Mouse (Mus musculus) adrenal gland, postnatal 25 days (tissue): ENCODE results near the gene Tdrd7. TPM values are rescaled to one million over a fixed set of nuclear protein-coding genes. Genes with fewer than 3 reads are reported as not detected.

Source experiments
- DNase-seq: peaks from one replicate; pipeline ENCODE4 v3.0.0; 2021; ENCODE audit warnings: mixed read lengths
- long read RNA-seq: library from polyadenylated mRNA; stranded (forward); transcript quantifications from one replicate; pipeline ENCODE4 v2.0.0, GENCODE M21; 2021
- total RNA-seq: library from RNA; stranded (reverse); gene quantifications from 2 replicates; pipeline ENCODE4 v1.2.3, GENCODE M21; 2021

Gene Tdrd7
- 24.9 and 31.2 TPM in 2 replicates for total RNA-seq
- long read RNA-seq, transcript Tdrd7-201 (17 exons, 3,716 nt) = major isoform, 46 of 57 reads
- long read RNA-seq, partial matches to known transcripts = 6 of 57 reads
- long read RNA-seq, other reads (novel, unspliced or antisense) = 5 of 57 reads

- no peak for DNase-seq
Measured at GRCm38 (mm10) chr4:45964771-45965439, at the start of gene Tdrd7. Gene Tdrd7, plus strand, starts transcription at chr4:45965334.

- no peak for DNase-seq
Measured at GRCm38 (mm10) chr4:45917091-45917490, 48.0 kb upstream of the Tdrd7 start.

GRCm38 (mm10) chr4:45921663-45922435 is 43.3 kb upstream of the Tdrd7 start:
- no peak for DNase-seq

GRCm38 (mm10) chr4:45924011-45924410 is 41.1 kb upstream of the Tdrd7 start:
- DNase-seq = peak; percentile 33

DNA sequence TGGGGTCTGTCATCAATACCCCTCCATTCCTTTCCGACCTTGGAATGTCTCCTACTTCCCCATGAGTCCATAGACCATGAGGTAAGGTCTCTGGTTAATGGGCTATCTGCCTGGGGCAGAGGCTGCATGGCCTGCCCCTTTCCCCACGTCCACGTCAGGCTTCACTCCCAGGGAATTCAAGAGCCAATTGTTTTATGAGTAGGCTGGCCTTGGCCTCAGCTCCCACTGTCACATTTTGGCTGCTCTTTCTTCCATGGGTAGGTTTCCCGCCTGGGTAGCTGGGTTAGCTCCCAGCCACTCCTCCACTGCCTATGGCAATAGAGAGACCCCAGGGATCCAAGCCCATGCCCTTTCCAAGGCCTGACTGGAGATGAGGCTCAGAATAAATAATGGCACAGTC is 36.6 kb upstream of the Tdrd7 start:
- DNase-seq = peak; percentile 27

GRCm38 (mm10) chr4:45941628-45942044 is 23.5 kb upstream of the Tdrd7 start:
- DNase-seq = peak; percentile 61

- no peak for DNase-seq
Measured at GRCm38 (mm10) chr4:45947729-45948128, 17.4 kb upstream of the Tdrd7 start.

DNA sequence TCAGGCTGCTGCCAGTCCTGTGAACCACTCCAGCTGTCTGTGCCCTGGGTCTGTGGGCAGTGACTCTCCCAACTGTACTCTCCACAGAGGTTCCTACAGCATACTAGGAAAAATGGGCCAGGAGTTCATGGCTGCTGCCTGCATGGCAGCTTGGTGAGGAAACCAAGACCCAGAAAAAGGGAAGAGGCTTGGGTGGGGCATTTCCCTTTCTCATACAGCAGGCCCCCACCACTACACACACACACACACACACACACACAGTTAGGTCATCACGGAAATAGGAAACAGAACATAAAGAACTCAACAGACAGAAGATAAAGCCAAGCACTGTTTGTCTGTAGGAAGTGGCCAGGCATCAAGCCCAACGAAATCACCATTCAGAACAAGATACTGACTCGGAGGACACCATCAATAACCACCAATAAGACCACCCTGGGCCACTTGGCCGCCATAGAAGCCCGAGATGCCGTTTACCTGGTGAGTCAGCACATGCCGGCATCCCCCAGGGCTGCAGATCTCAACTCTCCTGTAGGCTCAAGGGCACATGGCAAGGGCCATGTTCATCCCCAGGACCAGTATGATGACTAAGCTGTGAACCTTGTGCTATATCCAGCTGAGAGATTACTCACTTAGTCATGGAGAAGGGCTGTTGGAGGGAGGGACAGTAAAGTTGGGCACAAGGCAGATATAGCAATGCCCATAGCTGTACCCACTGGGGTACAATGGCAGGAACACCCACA is 15.9 kb upstream of the Tdrd7 start:
- DNase-seq = peak; percentile 42

GRCm38 (mm10) chr4:45951830-45952229 is 13.3 kb upstream of the Tdrd7 start:
- no peak for DNase-seq

DNA sequence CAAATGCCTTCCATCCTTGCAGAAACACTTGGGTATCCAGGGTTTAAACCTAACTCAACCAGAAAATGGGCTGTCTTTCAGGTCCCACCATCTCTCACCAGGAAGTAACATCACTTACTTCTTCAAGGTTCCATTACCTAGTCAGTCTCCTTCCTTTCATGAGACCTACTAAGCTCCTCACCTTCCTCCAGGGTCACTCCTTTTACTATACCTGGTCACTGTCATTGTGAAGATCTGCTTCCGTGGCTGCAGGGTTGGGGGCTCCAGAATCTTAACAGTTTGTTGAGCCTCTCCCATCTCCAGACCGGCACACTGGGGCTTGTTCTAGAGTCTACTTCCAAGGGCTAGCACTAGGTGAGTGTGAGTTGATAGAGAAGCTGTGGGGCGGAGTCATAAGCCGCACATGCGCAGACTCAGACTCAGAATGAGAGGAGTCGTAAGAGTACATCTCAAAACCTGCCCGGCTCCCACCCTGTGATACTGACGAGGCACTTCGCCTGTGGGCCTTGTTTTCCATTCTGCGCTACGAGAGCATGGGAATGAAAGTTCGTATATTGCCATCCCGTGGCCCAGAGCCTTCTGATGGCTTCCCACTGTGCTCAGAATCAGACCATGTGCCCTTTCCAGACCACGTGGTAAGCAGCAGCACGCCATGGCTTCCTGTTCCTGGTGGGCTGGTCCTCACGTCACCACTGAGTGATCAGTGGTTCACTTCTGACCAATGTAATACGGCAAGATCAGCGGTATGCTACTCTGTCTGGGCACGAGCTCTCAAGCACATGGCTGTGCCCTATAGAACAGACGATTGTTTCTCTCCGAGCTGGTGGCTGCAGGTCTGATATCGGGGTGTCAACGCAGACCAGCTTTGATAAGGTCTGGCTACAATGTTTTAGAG is 11.9 kb upstream of the Tdrd7 start:
- no peak for DNase-seq

DNA sequence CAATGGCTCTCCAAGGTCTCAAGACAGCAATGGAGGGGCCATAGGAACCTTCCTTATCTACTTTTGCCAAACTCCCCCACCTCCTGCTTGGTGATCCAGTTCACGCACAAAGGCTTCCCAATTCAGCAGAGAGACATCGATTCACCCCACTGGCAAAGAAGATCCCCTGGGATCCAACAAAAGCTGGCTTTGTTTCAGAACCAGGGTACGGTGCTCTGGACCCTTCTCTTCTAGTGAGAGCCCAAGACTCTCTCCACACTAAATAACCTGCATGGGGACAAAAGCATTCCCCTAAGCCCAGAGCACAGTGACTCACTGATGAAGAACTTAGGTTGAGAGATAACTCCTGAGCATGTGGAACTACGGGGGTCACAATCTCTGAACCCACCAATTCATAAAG is 9.9 kb upstream of the Tdrd7 start:
- no peak for DNase-seq

GRCm38 (mm10) chr4:45956131-45956530 is 9.0 kb upstream of the Tdrd7 start:
- DNase-seq = no peak

GRCm38 (mm10) chr4:45956706-45957105 is 8.4 kb upstream of the Tdrd7 start:
- DNase-seq = no peak

DNA sequence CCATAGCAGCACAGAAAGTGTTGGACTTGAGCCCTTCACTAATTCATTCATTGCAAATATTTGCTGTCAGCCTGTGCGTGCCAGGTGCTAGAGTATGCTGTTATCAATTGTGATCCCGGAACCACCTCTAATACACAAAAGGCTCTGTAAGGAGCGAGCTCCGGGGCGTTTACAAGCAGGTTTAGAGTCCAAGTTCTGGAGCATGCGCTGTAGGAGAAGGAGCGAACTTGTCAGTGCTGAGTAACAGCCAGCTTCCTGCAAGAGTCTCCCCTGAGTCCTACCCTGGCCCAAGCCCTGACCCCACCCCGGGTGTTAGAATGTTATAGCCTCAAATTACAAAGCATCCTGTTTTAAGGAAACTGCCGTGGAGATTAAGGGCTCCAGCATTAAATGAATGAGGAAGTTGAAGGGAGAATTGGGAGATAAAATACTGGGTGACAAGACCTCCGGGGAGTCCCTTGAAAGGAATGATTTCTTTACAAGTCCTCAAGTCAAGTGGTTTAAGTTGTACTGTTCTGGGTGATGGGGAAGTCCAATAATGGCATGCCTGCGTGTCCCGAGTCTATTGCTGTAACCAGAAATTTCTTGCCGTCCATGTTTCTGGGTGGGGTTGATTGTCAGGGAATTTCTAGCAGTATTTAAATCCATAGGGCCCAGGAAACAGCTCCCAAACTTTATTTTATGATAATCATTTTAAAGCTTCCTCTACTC is 758 bp downstream of the Tdrd7 start:
- DNase-seq = no peak

DNA sequence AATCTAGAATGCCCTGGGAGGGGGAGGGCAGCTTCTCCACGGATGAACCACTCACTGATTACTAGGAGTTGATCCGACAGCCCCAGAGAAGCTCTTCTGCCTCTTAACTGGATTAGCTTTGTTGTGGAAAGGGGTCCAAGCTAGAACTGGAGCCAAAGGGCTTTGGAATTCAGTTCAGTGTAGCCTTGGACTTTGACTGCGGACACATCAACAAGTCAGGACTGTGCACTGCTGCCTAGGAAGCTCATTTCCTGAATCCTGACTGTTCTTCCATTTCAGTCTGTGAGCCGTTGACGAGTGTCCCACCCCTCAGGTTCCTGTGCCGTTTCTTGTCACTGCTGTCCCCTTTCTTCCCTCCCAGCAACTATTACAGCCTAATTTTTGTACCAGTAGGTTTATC is 1.6 kb downstream of the Tdrd7 start:
- DNase-seq = no peak

DNA sequence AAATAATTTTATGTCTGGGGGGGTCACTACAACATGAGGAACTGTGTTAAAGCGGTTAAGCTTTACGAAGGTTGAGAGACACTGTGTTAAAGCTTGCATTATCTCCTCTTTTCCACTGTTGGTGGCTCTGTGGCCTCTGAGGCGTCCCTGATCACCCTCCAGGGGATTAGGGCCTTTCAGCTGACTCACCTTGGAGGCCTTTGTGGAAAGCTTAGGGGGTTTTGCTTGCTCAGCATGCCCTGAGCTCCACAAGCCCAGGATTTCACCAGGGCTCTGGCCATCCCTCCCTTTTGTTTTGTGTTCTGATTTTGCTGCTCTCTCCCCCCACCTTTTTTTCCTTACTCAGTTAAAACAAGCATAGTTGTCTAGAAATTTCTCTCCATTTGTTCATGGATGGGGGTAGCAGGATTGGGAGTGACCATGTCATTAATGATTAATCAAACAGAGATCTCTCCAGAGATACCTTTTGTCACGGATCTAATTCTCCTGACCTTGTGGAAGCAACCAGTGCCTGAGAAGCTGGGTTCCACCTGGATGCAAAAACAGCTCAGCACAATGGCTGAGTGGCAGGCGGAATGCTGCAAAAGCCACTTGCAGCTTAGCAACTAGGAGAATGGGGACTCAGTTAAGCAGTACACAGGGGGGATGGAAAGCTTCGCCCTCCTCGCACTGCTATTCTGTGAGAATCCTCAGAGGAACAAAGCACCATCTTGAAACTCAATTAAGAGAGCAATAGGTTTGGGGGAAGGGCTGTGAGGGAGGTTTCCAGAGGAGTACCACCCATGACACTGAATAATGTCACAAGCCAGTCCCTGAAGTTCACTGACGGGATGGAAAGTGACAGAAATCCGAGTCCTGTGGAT is 2.6 kb downstream of the Tdrd7 start:
- no peak for DNase-seq

GRCm38 (mm10) chr4:45969051-45969450 is 3.9 kb downstream of the Tdrd7 start:
- no peak for DNase-seq

- no peak for DNase-seq
Measured at GRCm38 (mm10) chr4:45970048-45970560, 5.0 kb downstream of the Tdrd7 start.

DNA sequence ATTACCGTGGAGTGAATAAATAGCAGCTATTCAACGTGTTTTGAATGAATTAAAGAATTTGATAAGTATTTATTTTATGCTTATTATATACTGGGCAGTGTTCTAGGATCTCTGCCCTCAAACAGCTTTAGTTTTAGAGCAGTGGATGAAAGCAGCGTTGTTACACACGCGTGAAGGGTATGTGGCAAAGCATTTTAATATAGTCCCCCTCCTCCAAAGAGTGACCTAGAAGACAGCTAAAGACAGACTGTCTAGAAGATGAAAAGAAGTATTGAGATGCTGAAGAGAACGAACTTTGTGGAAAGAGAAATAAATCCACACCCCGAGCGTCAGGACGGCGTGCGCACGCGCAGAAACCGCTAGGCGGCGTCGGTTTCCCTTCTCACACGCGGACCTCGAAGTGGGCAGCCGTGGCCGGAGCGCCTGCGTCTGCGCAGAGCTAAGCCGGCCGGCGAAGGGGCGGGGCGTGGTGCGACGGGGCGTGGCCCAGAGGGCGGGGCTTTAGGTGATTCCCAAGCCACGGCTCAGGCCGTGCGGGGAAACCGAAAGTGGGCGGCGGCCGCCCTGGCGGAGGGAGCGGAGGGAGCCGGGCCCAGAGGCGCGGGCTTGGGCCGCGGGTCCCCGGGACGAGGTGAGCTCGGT is 6.8 kb downstream of the Tdrd7 start:
- peak; percentile 100 for DNase-seq
